Mouse (Mus musculus): ENCODE data around the gene Gm4846.
"Not testable (repeated sequence)": the region's sequence is repeated elsewhere in the genome, so short reads cannot be mapped to it uniquely, and the experiment has no call there.

Gene Gm4846

GRCm38 (mm10) chr1:166497488-166497887 lies at the start of gene Gm4846:
Gene Gm4846, minus strand, starts transcription at chr1:166497588.
- DNase-seq, result not testable (repeated sequence)

- DNase-seq, result not testable (repeated sequence)
Observed at GRCm38 (mm10) chr1:166531521-166531920, 34.1 kb upstream of the Gm4846 start.

- DNase-seq, result not testable (repeated sequence)
Observed at GRCm38 (mm10) chr1:166524709-166525108, 27.3 kb upstream of the Gm4846 start.

- not testable (repeated sequence) for DNase-seq
Observed at GRCm38 (mm10) chr1:166519626-166520025, 22.2 kb upstream of the Gm4846 start.

- no peak for DNase-seq
Observed at GRCm38 (mm10) chr1:166516556-166516955, 19.2 kb upstream of the Gm4846 start.

GRCm38 (mm10) chr1:166504206-166504605 lies 6.8 kb upstream of the Gm4846 start:
- not testable (repeated sequence) for DNase-seq

- no peak for DNase-seq
Observed at GRCm38 (mm10) chr1:166479503-166479902, 17.9 kb downstream of the Gm4846 start.

- no peak for DNase-seq
Observed at GRCm38 (mm10) chr1:166467172-166467571, 30.2 kb downstream of the Gm4846 start.

- no peak for DNase-seq
Observed at GRCm38 (mm10) chr1:166462544-166462943, 34.8 kb downstream of the Gm4846 start.

- DNase-seq, result no peak
Observed at GRCm38 (mm10) chr1:166441992-166442391, 55.4 kb downstream of the Gm4846 start.

- no peak for DNase-seq
Observed at GRCm38 (mm10) chr1:166439426-166439825, 58.0 kb downstream of the Gm4846 start.
